In genomic region chr17:5439831-5440158, GRCm38 (mm10) we compare ENCODE assay signal across 8 mouse cellular contexts. TPM values are rescaled to one million over a fixed set of nuclear protein-coding genes. Genes with fewer than 3 reads are reported as not detected.
DNase-seq lines count a peak whose midpoint lies in the region; ATAC-seq and TF ChIP-seq lines count a peak whose summit lies in the region.

No protein-coding gene starts in this region.

- H3K9me3 ChIP-seq in kidney, embryonic 14.5 days (ENCODE audit: control insufficient read depth, low read length): no peaks in the 10 kb centered on the region
- H3K9me3 ChIP-seq in hindbrain, embryonic 16.5 days (ENCODE audit: control insufficient read depth, low read length): no peaks in the 10 kb centered on the region
- no peaks in the 10 kb centered on the region for H3K9me3 ChIP-seq in midbrain, embryonic 15.5 days

- ATAC-seq in kidney, embryonic 14.5 days (ENCODE audit: low FRiP score, low TSS enrichment): peak; percentile 46; the same call in 1 of the 2 replicates
- ATAC-seq in hindbrain, embryonic 16.5 days: peak; percentile 59; the same call in 1 of the 2 replicates
- ATAC-seq in midbrain, embryonic 15.5 days (replicated peaks): peak; percentile 62

- no peak for TF ChIP-seq CTCF in bone marrow macrophage, adult 2 months (IDR thresholded peaks at IDR 0.05; ENCODE audit: low read depth, low read length)

- no peak for DNase-seq in kidney, postnatal 4 days
- no peak for DNase-seq in B cell, adult 2 months
- DNase-seq in gastrocnemius, adult 8-10 months (ENCODE audit: low spot score in 2 of 2): no peak
- DNase-seq in kidney, postnatal 14 days: no peak

- WGBS in kidney, embryonic 14.5 days: 0% methylated on average over 8 of the region's 8 CpGs
- 0% methylated on average over 8 of the region's 8 CpGs for WGBS in hindbrain, embryonic 16.5 days
- WGBS in midbrain, embryonic 15.5 days: 2% methylated on average over 8 of the region's 8 CpGs

- H3K4me2 ChIP-seq in kidney, embryonic 14.5 days (replicated peaks; ENCODE audit: low read depth, low read length): peak overlapping the region; percentile 82
- peak overlapping the region; percentile 92 for H3K4me2 ChIP-seq in hindbrain, embryonic 16.5 days (ENCODE audit: low read length)
- peak overlapping the region; percentile 85 for H3K4me2 ChIP-seq in midbrain, embryonic 15.5 days

- H3K4me3 ChIP-seq in kidney, embryonic 14.5 days (ENCODE audit: low read length): peak overlapping the region; percentile 81
- peak overlapping the region; percentile 83 for H3K4me3 ChIP-seq in bone marrow macrophage, adult 2 months (ENCODE audit: insufficient read depth, low read length)
- H3K4me3 ChIP-seq in hindbrain, embryonic 16.5 days (ENCODE audit: low read length): peak overlapping the region; percentile 67
- peak overlapping the region; percentile 69 for H3K4me3 ChIP-seq in midbrain, embryonic 15.5 days

- peaks cover 11% of the 10 kb centered on the region; the same call in 1 of the 2 replicates for H3K4me1 ChIP-seq in kidney, embryonic 14.5 days (ENCODE audit: control insufficient read depth, insufficient read depth, low read length)
- peaks cover 9% of the 10 kb centered on the region for H3K4me1 ChIP-seq in bone marrow macrophage, adult 2 months (ENCODE audit: control insufficient read depth, insufficient read depth, low read length)
- H3K4me1 ChIP-seq in hindbrain, embryonic 16.5 days (ENCODE audit: control insufficient read depth, insufficient read depth, low read depth, low read length): peaks cover 19% of the 10 kb centered on the region
- peaks cover 27% of the 10 kb centered on the region for H3K4me1 ChIP-seq in midbrain, embryonic 15.5 days

- no peak for TF ChIP-seq POLR2A in bone marrow macrophage, adult 2 months (IDR thresholded peaks at IDR 0.05; ENCODE audit: borderline replicate concordance, low read depth, low read length)

- H3K27ac ChIP-seq in kidney, embryonic 14.5 days (ENCODE audit: low read depth, low read length): no peak overlapping the region
- peak overlapping the region; percentile 30; the same call in 1 of the 2 replicates for H3K27ac ChIP-seq in bone marrow macrophage, adult 2 months (ENCODE audit: insufficient read depth, low read depth, low read length)
- peak overlapping the region; percentile 30; the same call in 1 of the 2 replicates for H3K27ac ChIP-seq in hindbrain, embryonic 16.5 days (ENCODE audit: low read depth, low read length)
- H3K27ac ChIP-seq in midbrain, embryonic 15.5 days: peak overlapping the region; percentile 64

- peaks cover 12% of the 10 kb centered on the region for H3K36me3 ChIP-seq in kidney, embryonic 14.5 days (ENCODE audit: control insufficient read depth, insufficient read depth, low read length)
- H3K36me3 ChIP-seq in hindbrain, embryonic 16.5 days (ENCODE audit: control insufficient read depth, insufficient read depth, low read length): no peaks in the 10 kb centered on the region; the same call in 1 of the 2 replicates
- no peaks in the 10 kb centered on the region for H3K36me3 ChIP-seq in midbrain, embryonic 15.5 days (replicated peaks)

- no peaks in the 10 kb centered on the region for H3K27me3 ChIP-seq in kidney, embryonic 14.5 days (ENCODE audit: control insufficient read depth, insufficient read depth, low read length)
- no peaks in the 10 kb centered on the region for H3K27me3 ChIP-seq in hindbrain, embryonic 16.5 days (replicated peaks; ENCODE audit: control insufficient read depth, insufficient read depth, low read length)
- H3K27me3 ChIP-seq in midbrain, embryonic 15.5 days (replicated peaks): no peaks in the 10 kb centered on the region

- H3K9ac ChIP-seq in kidney, embryonic 14.5 days (ENCODE audit: low read depth, low read length): peak overlapping the region; percentile 82
- H3K9ac ChIP-seq in hindbrain, embryonic 16.5 days (ENCODE audit: low read depth, low read length): peak overlapping the region; percentile 72
- H3K9ac ChIP-seq in midbrain, embryonic 15.5 days: peak overlapping the region; percentile 74

RNA-seq across cellular contexts. Expression of gene Tmem242, which starts 0.3 kb away (rescaled TPM):
- 142 and 174 TPM in 2 replicates for polyA plus RNA-seq in kidney, embryonic 14.5 days (2014; fragmentation: Nextera tagmentation; extraction: Ambion mirVana)
- 72.7 and 74.3 TPM in 2 replicates for polyA plus RNA-seq in bone marrow macrophage, adult 2 months (2012; ENCODE audit: insufficient read depth, insufficient read length, missing spikeins)
- polyA plus RNA-seq in hindbrain, embryonic 16.5 days (2015; fragmentation: Nextera tagmentation; extraction: Ambion mirVana): 112 and 118 TPM in 2 replicates
- 93.6 and 96.3 TPM in 2 replicates for polyA plus RNA-seq in midbrain, embryonic 15.5 days (2015; fragmentation: Nextera tagmentation; extraction: Ambion mirVana)
- 100 to 1,000 TPM; 154 to 168 (median 158) TPM for total RNA-seq in gastrocnemius, adult 8-10 months (2022)

RNA-seq across cellular contexts. Expression of gene Ldhal6b, which starts 21.2 kb away (rescaled TPM):
- not detected in 2 replicates for polyA plus RNA-seq in kidney, embryonic 14.5 days (2014; fragmentation: Nextera tagmentation; extraction: Ambion mirVana)
- polyA plus RNA-seq in bone marrow macrophage, adult 2 months (2012; ENCODE audit: insufficient read depth, insufficient read length, missing spikeins): 0.56 and 1.4 TPM in 2 replicates
- polyA plus RNA-seq in hindbrain, embryonic 16.5 days (2015; fragmentation: Nextera tagmentation; extraction: Ambion mirVana): not detected in 2 replicates
- polyA plus RNA-seq in midbrain, embryonic 15.5 days (2015; fragmentation: Nextera tagmentation; extraction: Ambion mirVana): not detected in 2 replicates
- total RNA-seq in gastrocnemius, adult 8-10 months (2022): under 1 TPM; 0.20 to 0.78 (median 0.31) TPM

RNA-seq across cellular contexts. Expression of gene Zdhhc14, which starts 52.6 kb away (rescaled TPM):
- 2.0 and 2.7 TPM in 2 replicates for polyA plus RNA-seq in kidney, embryonic 14.5 days (2014; fragmentation: Nextera tagmentation; extraction: Ambion mirVana)
- 47.0 and 49.1 TPM in 2 replicates for polyA plus RNA-seq in bone marrow macrophage, adult 2 months (2012; ENCODE audit: insufficient read depth, insufficient read length, missing spikeins)
- polyA plus RNA-seq in hindbrain, embryonic 16.5 days (2015; fragmentation: Nextera tagmentation; extraction: Ambion mirVana): 5.0 and 9.0 TPM in 2 replicates
- 10.1 and 12.1 TPM in 2 replicates for polyA plus RNA-seq in midbrain, embryonic 15.5 days (2015; fragmentation: Nextera tagmentation; extraction: Ambion mirVana)
- 1 to 10 TPM; 3.2 to 4.5 (median 3.7) TPM for total RNA-seq in gastrocnemius, adult 8-10 months (2022)
